Mouse (Mus musculus) ES-E14 (cell line): ENCODE measurements around the gene Ranbp3l. TPM values are rescaled to one million over a fixed set of nuclear protein-coding genes. Genes with fewer than 3 reads are reported as not detected.

Experiments used
- DNase-seq: peaks from one replicate; pipeline ENCODE4 v3.0.0-alpha.2; 2013; ENCODE audit warnings: low read depth, low spot score
- H3K27ac ChIP-seq: 2 replicates; pipeline ENCODE4 v1.5.1; 2012; ENCODE audit warnings: low read depth, mild to moderate bottlenecking, low read length, moderate library complexity, mixed read lengths; ENCODE audit not compliant: poor library complexity, insufficient read depth, severe bottlenecking
- H3K36me3 ChIP-seq: 2 replicates; pipeline ENCODE4 v1.6.1; 2012; ENCODE audit warnings: mild to moderate bottlenecking, low read length, moderate library complexity, mixed read lengths; ENCODE audit not compliant: control insufficient read depth, poor library complexity, insufficient read depth, severe bottlenecking
- H3K4me1 ChIP-seq, 2 experiments: fragments of 150-350 bp in 1 of 2; sonication (generic) in 1 of 2; 2 replicates each; pipeline ENCODE4 v1.6.1; 2012; ENCODE audit warnings: low read length in 2 of 2, mild to moderate bottlenecking in 1 of 2, mixed read lengths in 1 of 2; ENCODE audit not compliant: control insufficient read depth in 2 of 2, insufficient read depth in 2 of 2, poor library complexity in 1 of 2
- H3K4me3 ChIP-seq, 2 experiments: fragments of 150-350 bp in 1 of 2; sonication (generic) in 1 of 2; 2 replicates each; pipeline ENCODE4 v1.5.1; 2012; ENCODE audit warnings: low read length in 2 of 2, low read depth in 1 of 2, mild to moderate bottlenecking in 1 of 2, mixed read lengths in 1 of 2; ENCODE audit not compliant: insufficient read depth in 1 of 2, poor library complexity in 1 of 2, severe bottlenecking in 1 of 2
- H3K9ac ChIP-seq: 2 replicates; pipeline ENCODE4 v1.6.1; 2012; ENCODE audit warnings: low read depth, mild to moderate bottlenecking, low read length, mixed read lengths; ENCODE audit not compliant: poor library complexity, insufficient read depth, severe bottlenecking
- H3K9me3 ChIP-seq: fragments of 150-350 bp; sonication (generic); 2 replicates; pipeline ENCODE4 v1.6.1; 2012; ENCODE audit warnings: low read depth, mild to moderate bottlenecking, low read length; ENCODE audit not compliant: control insufficient read depth, insufficient read depth
- CHD2 ChIP-seq: IDR thresholded peaks from 2 replicates; pipeline ENCODE4 v1.6.1; 2014; ENCODE audit warnings: mild to moderate bottlenecking, low read depth, low read length, inconsistent platforms
- HCFC1 ChIP-seq: IDR thresholded peaks from 2 replicates; pipeline ENCODE4 v1.6.1; 2012; ENCODE audit warnings: low read length, inconsistent platforms, borderline replicate concordance; ENCODE audit not compliant: insufficient read depth
- MAFK ChIP-seq: IDR thresholded peaks from 2 replicates; pipeline ENCODE4 v1.6.1; 2014; ENCODE audit warnings: mild to moderate bottlenecking, low read depth, low read length, inconsistent platforms; ENCODE audit not compliant: insufficient read depth
- ZC3H11A ChIP-seq: IDR thresholded peaks from 2 replicates; pipeline ENCODE4 v1.6.1; 2012; ENCODE audit warnings: low read depth, mild to moderate bottlenecking, inconsistent platforms, low read length, borderline replicate concordance
- ZNF384 ChIP-seq: IDR thresholded peaks from 2 replicates; pipeline ENCODE4 v1.6.1; 2012; ENCODE audit warnings: low read depth, low read length, inconsistent platforms
- in situ Hi-C, 2 experiments: fragments of 600-800 bp; cut with MboI; formaldehyde crosslinking; loops; one replicate each; pipeline ENCODE4 v1.15.1; 2025; ENCODE audit warnings: low sequenced_read_pairs in 2 of 2, inconsistent platforms in 1 of 2; ENCODE audit not compliant: unreplicated experiment in 2 of 2
- total RNA-seq: library from RNA; depleted of rRNA; stranded (reverse); fragments of 300-350 nt; gene quantifications from 2 replicates; pipeline ENCODE4 v1.2.3, GENCODE M21; 2012

Ranbp3l gene
- total RNA-seq, 1 experiment: 0.09 TPM

DNA sequence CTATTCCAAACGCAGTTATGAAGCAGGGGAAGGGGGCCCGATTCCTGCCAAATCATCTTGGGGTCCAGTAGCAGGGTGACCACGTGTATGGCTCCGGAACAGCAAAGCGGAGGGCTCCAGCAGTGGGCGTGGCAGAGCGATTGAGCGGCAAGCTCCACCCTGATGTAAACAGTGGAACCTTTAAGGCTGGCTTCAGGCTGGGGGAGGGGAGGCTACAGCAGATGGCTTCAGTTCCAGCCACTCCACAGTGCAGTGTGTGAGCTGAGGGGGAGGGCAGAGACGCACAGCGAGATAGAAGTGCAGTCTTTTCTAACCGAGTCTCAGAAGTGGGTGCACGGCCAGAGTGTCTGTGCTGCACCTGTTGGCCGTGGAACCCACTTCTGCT is 126.6 kb downstream of the Ranbp3l start:
- Histone ChIP-seq H3K9me3 (no peaks in the 10 kb centered on the region), H3K9ac (peak overlapping the region; percentile 42; the same call in 1 of the 2 replicates), H3K4me3 (peak overlapping the region; percentile 30 to 42), H3K4me1 (no peaks in the 10 kb centered on the region; a peak in 1 of 4 replicates), H3K27ac (peak overlapping the region; percentile 28), H3K36me3 (peaks cover 19% of the 10 kb centered on the region)
- peak; percentile 65 for DNase-seq
- no peak for TF ChIP-seq ZNF384
- no peak for TF ChIP-seq ZC3H11A
- no peak for TF ChIP-seq MAFK
- no peak for TF ChIP-seq CHD2
- TF ChIP-seq HCFC1: no peak
- in situ Hi-C loops: no loop called here

DNA sequence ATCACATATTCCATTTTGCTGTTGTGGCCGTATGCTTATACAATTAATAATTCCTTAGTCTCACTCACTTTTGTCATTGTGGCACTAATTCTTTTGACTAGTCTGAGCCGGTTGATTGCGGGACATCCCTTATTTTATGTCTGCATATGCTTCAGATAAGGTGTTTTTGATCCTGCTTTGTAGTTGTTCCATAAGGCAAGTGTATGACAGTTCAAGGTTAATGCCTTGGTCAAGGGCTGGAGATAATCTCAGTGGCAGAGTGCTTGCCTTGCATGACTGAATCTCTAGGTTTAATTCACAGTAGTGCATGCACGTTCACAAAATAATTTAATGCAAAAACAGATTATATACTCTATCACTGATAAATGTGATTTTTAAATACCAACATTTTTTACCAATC is 129.1 kb downstream of the Ranbp3l start:
- TF ChIP-seq ZNF384: no peak
- TF ChIP-seq CHD2: no peak
- no peak for TF ChIP-seq HCFC1
- no peak for TF ChIP-seq MAFK
- TF ChIP-seq ZC3H11A: no peak
- Histone ChIP-seq H3K4me3 (no peak overlapping the region), H3K9me3 (no peaks in the 10 kb centered on the region), H3K36me3 (peaks cover 31% of the 10 kb centered on the region), H3K4me1 (no peaks in the 10 kb centered on the region; a peak in 1 of 4 replicates), H3K9ac (no peak overlapping the region), H3K27ac (no peak overlapping the region)
- DNase-seq: no peak
- in situ Hi-C loops: no loop called here

DNA sequence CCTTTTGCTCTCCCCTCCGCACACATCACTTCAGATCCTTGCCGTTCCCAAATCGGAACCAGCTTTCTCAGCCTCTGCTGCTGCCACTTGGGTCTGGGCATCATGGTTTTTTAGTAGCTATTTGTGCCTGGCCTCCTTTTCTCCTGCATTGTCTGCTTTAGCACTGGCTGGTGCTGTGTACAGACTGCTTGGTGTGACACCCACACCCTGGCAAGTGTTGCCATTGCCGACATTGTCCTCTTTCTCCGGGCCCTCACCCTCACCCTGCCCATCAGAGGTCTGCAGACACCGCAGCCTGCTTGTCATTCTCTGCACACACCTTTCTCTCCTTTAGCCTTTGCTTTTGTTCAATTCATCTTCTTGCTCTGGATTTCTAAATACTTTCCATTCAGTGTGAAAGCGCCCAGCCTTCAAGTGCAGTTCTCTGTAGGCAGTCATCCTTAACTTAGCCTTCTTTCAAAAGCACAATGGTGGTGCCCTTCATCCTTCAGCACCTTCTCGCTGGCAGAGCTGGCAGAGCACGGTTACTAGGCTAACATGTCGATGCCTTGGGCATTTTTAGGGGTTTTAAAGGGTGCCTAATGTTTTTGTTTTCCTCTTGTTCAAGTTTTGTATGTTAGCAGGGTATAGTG is 132.8 kb downstream of the Ranbp3l start:
- in situ Hi-C loops: no loop called here

DNA sequence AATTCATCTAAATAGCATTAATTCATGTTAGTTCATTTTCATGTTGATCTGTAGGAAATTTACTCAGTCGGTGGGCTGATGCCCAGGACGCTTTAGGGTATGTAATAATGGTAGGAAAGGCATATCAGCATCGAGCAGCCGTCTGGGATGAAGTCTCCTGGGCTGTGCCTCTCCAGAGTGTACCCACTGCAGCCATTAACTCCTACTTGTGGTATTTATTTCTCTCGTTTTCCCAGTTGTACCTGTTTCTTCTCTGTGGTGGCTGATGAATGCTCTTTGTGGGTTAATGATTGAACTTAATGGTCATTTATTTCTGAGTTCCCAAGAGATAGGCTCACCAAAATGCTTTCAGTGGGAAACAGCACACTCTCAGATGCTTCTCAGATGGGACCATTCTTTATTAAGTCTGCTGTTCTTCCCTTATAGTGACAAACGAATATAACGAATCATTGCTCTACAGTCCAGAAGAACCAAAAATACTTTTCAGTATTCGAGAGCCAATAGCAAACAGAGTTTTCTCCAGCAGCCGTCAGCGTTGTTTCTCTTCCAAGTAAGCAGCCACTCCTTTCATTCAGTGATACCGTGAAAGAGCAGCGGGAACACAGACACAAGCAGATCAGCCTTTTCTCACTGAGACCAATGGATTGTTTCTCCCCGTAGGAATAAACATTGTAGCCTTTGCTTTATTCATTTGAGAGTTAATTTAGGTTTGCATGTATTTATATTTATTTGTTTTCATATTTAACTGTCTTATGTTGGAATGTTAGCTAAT is 138.7 kb downstream of the Ranbp3l start:
- Histone ChIP-seq H3K9ac (no peak overlapping the region), H3K4me1 (no peaks in the 10 kb centered on the region), H3K36me3 (peaks cover 10% of the 10 kb centered on the region), H3K9me3 (no peaks in the 10 kb centered on the region), H3K27ac (no peak overlapping the region), H3K4me3 (no peak overlapping the region)
- in situ Hi-C loops: no loop called here
- TF ChIP-seq MAFK (no peak), ZNF384 (no peak), CHD2 (no peak), HCFC1 (no peak), ZC3H11A (no peak)
- DNase-seq: no peak

More for the DNA sequence above, 132.8 kb downstream of the Ranbp3l start:
- no peak overlapping the region for H3K9ac ChIP-seq
- no peaks in the 10 kb centered on the region for H3K9me3 ChIP-seq
- DNase-seq: no peak
- no peak overlapping the region for H3K27ac ChIP-seq
- no peak overlapping the region for H3K4me3 ChIP-seq
- peaks cover 32% of the 10 kb centered on the region for H3K36me3 ChIP-seq
- no peaks in the 10 kb centered on the region for H3K4me1 ChIP-seq
- TF ChIP-seq HCFC1 (no peak), ZNF384 (no peak), MAFK (no peak), CHD2 (no peak), ZC3H11A (no peak)
